Comparison of ENCODE assay signal across 8 mouse cellular contexts in the genomic region with DNA sequence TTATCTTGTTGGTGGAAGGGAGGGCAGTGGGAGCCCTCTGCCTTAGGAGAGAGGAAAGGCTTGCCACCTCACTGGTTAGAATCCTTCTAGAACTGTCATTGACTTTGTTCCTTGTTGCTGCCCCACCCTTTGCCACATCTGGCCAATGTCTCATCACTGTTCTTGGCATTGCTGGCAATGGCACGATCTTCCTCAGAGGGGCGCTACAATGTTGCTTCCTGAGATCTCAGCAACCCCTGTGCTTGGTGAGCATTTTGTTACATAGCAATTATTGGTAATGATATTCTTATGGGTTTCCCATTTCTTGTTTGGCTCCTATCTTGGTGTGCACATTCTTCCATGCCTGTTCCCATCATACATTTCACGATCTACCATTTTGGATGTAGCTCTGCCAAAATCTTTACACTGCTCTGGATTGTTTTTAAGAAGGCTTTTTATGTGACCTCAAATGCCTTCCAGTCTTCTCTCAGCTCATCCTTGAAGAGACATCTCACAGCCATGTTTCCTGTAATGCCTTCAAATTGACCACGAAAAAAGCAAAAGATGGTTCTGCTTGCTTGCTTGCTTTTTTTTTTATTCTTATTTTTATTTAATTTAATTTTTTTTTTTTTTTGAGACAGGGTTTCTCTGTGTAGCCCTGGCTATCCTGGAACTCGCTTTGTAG. TPM values are rescaled to one million over a fixed set of nuclear protein-coding genes. Genes with fewer than 3 reads are reported as not detected.
A peak's percentile ranks its signal among the peaks of the same experiment; 100 is the strongest.
DNase-seq lines count a peak whose midpoint lies in the region; ATAC-seq and TF ChIP-seq lines count a peak whose summit lies in the region.

A gene (plus strand): TSS at position 614 of the 664 bp plus-strand sequence.

- H3K27ac ChIP-seq in left cerebral cortex, adult 2 months = peak within 1 kb of the TSS; percentile 94
- peak within 1 kb of the TSS; percentile 36; the same call in 1 of the 2 replicates for H3K27ac ChIP-seq in bone marrow, adult 2 months (ENCODE audit: control insufficient read depth, insufficient read depth, low read depth, low read length, poor library complexity)
- peak within 1 kb of the TSS; percentile 82 for H3K27ac ChIP-seq in hindbrain, embryonic 12.5 days
- no peak within 1 kb of the TSS for H3K27ac ChIP-seq in liver, embryonic 14.5 days

- no peak for TF ChIP-seq EP300 in liver, embryonic 14.5 days (IDR thresholded peaks at IDR 0.05; ENCODE audit: low read depth)

- 68% methylated on average over 5 of the region's 5 CpGs for WGBS in bone marrow, adult 2 months
- WGBS in hindbrain, embryonic 12.5 days = 90% methylated on average over 5 of the region's 5 CpGs
- WGBS in liver, embryonic 14.5 days (ENCODE audit: insufficient replicate concordance) = 67% methylated on average over 5 of the region's 5 CpGs

- no peaks in the 10 kb centered on the region for H3K36me3 ChIP-seq in hindbrain, embryonic 12.5 days
- no peaks in the 10 kb centered on the region for H3K36me3 ChIP-seq in liver, embryonic 14.5 days (replicated peaks; ENCODE audit: control insufficient read depth, insufficient read depth, low read depth)

- H3K4me3 ChIP-seq in left cerebral cortex, adult 2 months = peak within 1 kb of the TSS; percentile 75
- H3K4me3 ChIP-seq in bone marrow, adult 2 months (replicated peaks; ENCODE audit: control insufficient read depth, low read depth, low read length) = peak within 1 kb of the TSS; percentile 51
- H3K4me3 ChIP-seq in hindbrain, embryonic 12.5 days = peak within 1 kb of the TSS; percentile 61
- peak within 1 kb of the TSS; percentile 57 to 61 for H3K4me3 ChIP-seq in liver, embryonic 14.5 days (ENCODE audit: insufficient read depth in 1 of 2, low read depth in 2 of 2, low read length in 2 of 2)

- no peak for ATAC-seq in hindbrain, embryonic 12.5 days (ENCODE audit: low FRiP score)
- no peak for ATAC-seq in liver, embryonic 14.5 days (ENCODE audit: insufficient read depth)

- H3K9ac ChIP-seq in hindbrain, embryonic 12.5 days = peak within 1 kb of the TSS; percentile 79
- peak within 1 kb of the TSS; percentile 45 for H3K9ac ChIP-seq in liver, embryonic 14.5 days (replicated peaks)

- TF ChIP-seq CTCF in left cerebral cortex, adult 2 months (IDR thresholded peaks at IDR 0.05) = no peak; the same call in 1 of the 2 replicates
- TF ChIP-seq CTCF in bone marrow, adult 2 months (IDR thresholded peaks at IDR 0.05; ENCODE audit: control insufficient read depth, insufficient read depth, low read length) = no peak
- no peak for TF ChIP-seq CTCF in liver, embryonic 14.5 days (IDR thresholded peaks at IDR 0.05; ENCODE audit: low read depth)

- no peaks in the 10 kb centered on the region for H3K9me3 ChIP-seq in hindbrain, embryonic 12.5 days (replicated peaks)
- no peaks in the 10 kb centered on the region for H3K9me3 ChIP-seq in liver, embryonic 14.5 days (ENCODE audit: control insufficient read depth, low read length)

- H3K4me2 ChIP-seq in hindbrain, embryonic 12.5 days (replicated peaks) = peak within 1 kb of the TSS; percentile 75
- H3K4me2 ChIP-seq in liver, embryonic 14.5 days (ENCODE audit: low read depth) = peak within 1 kb of the TSS; percentile 61

- no peaks in the 10 kb centered on the region for H3K4me1 ChIP-seq in bone marrow, adult 2 months (ENCODE audit: control insufficient read depth, insufficient read depth, low read length)
- H3K4me1 ChIP-seq in hindbrain, embryonic 12.5 days = peaks cover 12% of the 10 kb centered on the region
- peaks cover 4 to 5% of the 10 kb centered on the region in 2 experiments; a peak in 3 of 4 replicates for H3K4me1 ChIP-seq in liver, embryonic 14.5 days (replicated peaks; ENCODE audit: control insufficient read depth in 2 of 2, insufficient read depth in 2 of 2, low read length in 1 of 2)

- H3K27me3 ChIP-seq in hindbrain, embryonic 12.5 days = no peaks in the 10 kb centered on the region
- peaks cover 4% of the 10 kb centered on the region for H3K27me3 ChIP-seq in liver, embryonic 14.5 days (ENCODE audit: control insufficient read depth, insufficient read depth, low read length)

- TF ChIP-seq POLR2A in bone marrow, adult 2 months (IDR thresholded peaks at IDR 0.05; ENCODE audit: borderline replicate concordance, control insufficient read depth, low read depth, low read length) = no peak

- intact Hi-C loops in left cerebral cortex, adult 2 months (cut with DNase I) = loop anchor here (1.0 to 2.0 kb wide), 3 partner anchors 27 to 501 kb away; no protein-coding TSS in a partner anchor

- no peak for DNase-seq in left cerebral cortex, adult 2 months (ENCODE audit: extremely low spot score in 1 of 2, low spot score in 2 of 2)
- DNase-seq in left cerebral cortex, adult 11 months (ENCODE audit: low spot score) = no peak
- no peak for DNase-seq in liver, embryonic 14.5 days (ENCODE audit: low read depth in 3 of 3, low spot score in 3 of 3)
- DNase-seq in cerebellum, postnatal 10 days = no peak
- DNase-seq in gastrocnemius, postnatal 10 days = no peak
- no peak for DNase-seq in c-Kit-positive CD71-positive TER-119-positive erythroid progenitor cells, embryonic 14.5 days (ENCODE audit: low spot score)

RNA-seq across cellular contexts. Expression of the gene that starts here (rescaled TPM):
- total RNA-seq in left cerebral cortex, adult 2 months (2021) = 10 to 100 TPM; 73.5 to 89.4 TPM
- 5.2 and 7.7 TPM in 2 replicates for polyA plus RNA-seq in bone marrow, adult 2 months (2011; ENCODE audit: insufficient read depth, insufficient read length, low replicate concordance, missing spikeins)
- polyA plus RNA-seq in hindbrain, embryonic 12.5 days (2016; fragmentation: Nextera tagmentation; extraction: Ambion mirVana) = 9.1 and 11.6 TPM in 2 replicates
- 13.9 and 14.0 TPM in 2 replicates for polyA plus RNA-seq in liver, embryonic 14.5 days (2012; rRNA removed)
- polyA plus RNA-seq in liver, embryonic 14.5 days (2014; fragmentation: Nextera tagmentation; extraction: Ambion mirVana) = 15.0 TPM in 2 replicates
- total RNA-seq in gastrocnemius, postnatal 10 days (2021) = 1 to 10 TPM; 5.2 to 5.8 TPM

Comparison
In these comparisons a context has a peak if more than half of its experiments do, and no peak if none do; other contexts are left out.
1. RNA of the gene that starts here (total RNA-seq): 73.5 to 89.4 TPM in left cerebral cortex, adult 2 months; 5.2 to 5.8 TPM in gastrocnemius, postnatal 10 days; every median in the first group is over 10 times any median in the second.
2. Peak in every context shown above with its lines, with median percentiles within 50 percentile points of each other: H3K4me3 ChIP-seq.